Mouse (Mus musculus): ENCODE measurements around the gene Epb41l4b. TPM values are rescaled to one million over a fixed set of nuclear protein-coding genes. Genes with fewer than 3 reads are reported as not detected.

The Epb41l4b gene
- polyA plus RNA-seq, 1 experiment from 2014 or later: 0.29 TPM

Other genes starting within 250 kb of the Epb41l4b start
- gene Tmem245, start 196.0 kb downstream of the Epb41l4b start, polyA plus RNA-seq (2016; fragmentation: Nextera tagmentation; extraction: Ambion mirVana): 21.3 and 23.1 TPM in 2 replicates
- gene Frrs1l, start 153.0 kb downstream of the Epb41l4b start, polyA plus RNA-seq (2016; fragmentation: Nextera tagmentation; extraction: Ambion mirVana): 0.27 and 0.42 TPM in 2 replicates
- 1.4 and 1.7 TPM in 2 replicates for gene Ptpn3, start 158.4 kb upstream of the Epb41l4b start, polyA plus RNA-seq (2016; fragmentation: Nextera tagmentation; extraction: Ambion mirVana)